Mouse (Mus musculus): ENCODE results near the gene Tmem223.

DNA sequence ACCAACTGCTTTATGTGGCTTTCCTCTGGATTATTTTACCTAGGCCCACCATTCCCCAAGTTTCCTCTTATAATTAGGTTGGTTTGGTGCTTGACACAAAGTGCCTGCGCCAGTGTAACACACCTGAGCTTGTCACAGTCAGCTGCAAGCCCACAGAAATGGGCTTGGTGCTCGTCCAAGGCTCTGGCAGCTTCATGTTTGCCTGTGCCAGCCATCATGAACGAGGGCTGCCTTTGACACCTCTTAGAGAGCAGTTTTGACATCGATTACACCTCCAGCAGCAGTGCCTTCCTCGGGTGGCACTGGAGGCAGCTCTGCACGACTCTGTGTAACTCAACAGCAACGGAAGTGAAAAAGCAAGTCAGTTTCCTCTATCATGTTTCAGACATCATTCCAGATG, 19.4 kb downstream of the Tmem223 start:
- no peak for TF ChIP-seq EP300 (IDR thresholded peaks at IDR 0.05; ENCODE audit: low read depth)
- TF ChIP-seq CTCF (IDR thresholded peaks at IDR 0.05; ENCODE audit: low read depth) = no peak
